ENCODE assay signal across 21 mouse cellular contexts in genomic region chr16:50373685-50374084, GRCm38 (mm10). TPM values are rescaled to one million over a fixed set of nuclear protein-coding genes. Genes with fewer than 3 reads are reported as not detected.
DNase-seq lines count a peak whose midpoint lies in the region; ATAC-seq and TF ChIP-seq lines count a peak whose summit lies in the region.
"Had no signal": no experiment of that assay in that cellular context is flagged by ENCODE, and none has a peak within 500 bp of the region (broad histone marks: within the 10 kb centered on the region; RNA-seq: fewer than 3 reads in every experiment).

No protein-coding gene starts in this region.

- WGBS in midbrain, embryonic 12.5 days: 24% methylated on average over 5 of the region's 5 CpGs
- 32% methylated on average over 5 of the region's 5 CpGs for WGBS in midbrain, embryonic 10.5 days

- TF ChIP-seq POLR2A in brain, embryonic 14.5 days (IDR thresholded peaks at IDR 0.05; ENCODE audit: borderline replicate concordance, extremely low read depth, insufficient read depth, insufficient read length, poor library complexity, severe bottlenecking): no peak

- no peak for TF ChIP-seq CTCF in brain, embryonic 14.5 days (IDR thresholded peaks at IDR 0.05; ENCODE audit: borderline replicate concordance, extremely low read depth, insufficient read depth, insufficient read length)

- no peak overlapping the region for H3K27ac ChIP-seq in midbrain, embryonic 12.5 days (replicated peaks)
- no peak overlapping the region for H3K27ac ChIP-seq in midbrain, embryonic 10.5 days (replicated peaks)
- H3K27ac ChIP-seq: embryonic facial prominence, embryonic 13.5 days; forebrain, embryonic 12.5 days; hindbrain, embryonic 10.5 days had no signal

- no peaks in the 10 kb centered on the region for H3K9me3 ChIP-seq in midbrain, embryonic 12.5 days
- 0 out of 2 replicates have a peak, but pooled peaks cover 4% of the 10 kb centered on the region for H3K9me3 ChIP-seq in midbrain, embryonic 10.5 days (replicated peaks)
- H3K9me3 ChIP-seq: embryonic facial prominence, embryonic 13.5 days; forebrain, embryonic 12.5 days; heart, embryonic 12.5 days; hindbrain, embryonic 10.5 days had no signal

- no peaks in the 10 kb centered on the region for H3K36me3 ChIP-seq in midbrain, embryonic 12.5 days
- no peaks in the 10 kb centered on the region for H3K36me3 ChIP-seq in midbrain, embryonic 10.5 days
- H3K36me3 ChIP-seq: embryonic facial prominence, embryonic 13.5 days; forebrain, embryonic 12.5 days; heart, embryonic 12.5 days; hindbrain, embryonic 10.5 days had no signal

- H3K4me2 ChIP-seq in midbrain, embryonic 12.5 days (replicated peaks): no peak overlapping the region
- H3K4me2 ChIP-seq: embryonic facial prominence, embryonic 13.5 days; forebrain, embryonic 12.5 days; heart, embryonic 12.5 days had no signal

- intact Hi-C loops in left cerebral cortex, postnatal 25 days (cut with DNase I): no loop called here

- peak; percentile 27; the same call in 1 of the 2 replicates for ATAC-seq in midbrain, embryonic 12.5 days (ENCODE audit: low FRiP score, low read depth)
- ATAC-seq in megakaryocyte progenitor cell, adult 5-6 weeks (replicated peaks; ENCODE audit: poor library complexity): peak; percentile 67
- ATAC-seq: activated CD4-positive, CD25-positive, alpha-beta regulatory T cell, adult 4 months; CD4-positive, CD25-positive, alpha-beta regulatory T cell, adult 4 months; hindbrain, embryonic 16.5 days; inflammation-experienced regulatory T-cells, adult 6 months; intestine, postnatal 0 days had no signal

- H3K9ac ChIP-seq in midbrain, embryonic 12.5 days (replicated peaks): no peak overlapping the region
- H3K9ac ChIP-seq: embryonic facial prominence, embryonic 13.5 days; forebrain, embryonic 12.5 days; heart, embryonic 12.5 days had no signal

- 0 out of 2 replicates have a peak, but pooled peaks cover 3% of the 10 kb centered on the region for H3K27me3 ChIP-seq in midbrain, embryonic 12.5 days
- peaks cover 18% of the 10 kb centered on the region for H3K27me3 ChIP-seq in midbrain, embryonic 10.5 days (ENCODE audit: low read depth, poor library complexity, severe bottlenecking)
- H3K27me3 ChIP-seq: embryonic facial prominence, embryonic 13.5 days; forebrain, embryonic 12.5 days; heart, embryonic 12.5 days had no signal

- no peak overlapping the region for H3K4me3 ChIP-seq in midbrain, embryonic 12.5 days
- no peak overlapping the region for H3K4me3 ChIP-seq in midbrain, embryonic 10.5 days
- H3K4me3 ChIP-seq: embryonic facial prominence, embryonic 13.5 days; forebrain, embryonic 12.5 days; heart, embryonic 12.5 days; hindbrain, embryonic 10.5 days had no signal

- no peak for DNase-seq in midbrain, embryonic 10.5 days (ENCODE audit: low spot score)
- peak; percentile 16 for DNase-seq in B cell, adult 2 months
- DNase-seq in brain, embryonic 14.5 days (ENCODE audit: low read depth): peak; percentile 11
- DNase-seq in left cerebral cortex, postnatal 25 days (ENCODE audit: low spot score in 2 of 2): no peak
- no peak for DNase-seq in gastrocnemius, postnatal 25 days
- DNase-seq: adrenal gland, adult 2 months; adrenal gland, postnatal 25 days; cerebellum, adult 9-10 months; cerebellum, postnatal 25 days; gastrocnemius, postnatal 10 days had no signal

- peaks cover 7% of the 10 kb centered on the region; the same call in 1 of the 2 replicates for H3K4me1 ChIP-seq in midbrain, embryonic 12.5 days
- peaks cover 8% of the 10 kb centered on the region for H3K4me1 ChIP-seq in midbrain, embryonic 10.5 days
- H3K4me1 ChIP-seq: embryonic facial prominence, embryonic 13.5 days had no signal

RNA-seq across cellular contexts. Expression of gene Bbx, which starts 58.5 kb away (rescaled TPM):
- polyA plus RNA-seq in midbrain, embryonic 12.5 days (2016; fragmentation: Nextera tagmentation; extraction: Ambion mirVana): 32.6 and 32.8 TPM in 2 replicates
- polyA plus RNA-seq in midbrain, embryonic 10.5 days (2016; fragmentation: Nextera tagmentation; extraction: Ambion mirVana): 30.0 and 32.8 TPM in 2 replicates
- 8.9 and 9.4 TPM in 2 replicates for polyA plus RNA-seq in brain, embryonic 14.5 days (2012; rRNA removed)
- 22.9 and 27.6 TPM in 2 replicates for total RNA-seq in megakaryocyte progenitor cell, adult 5-6 weeks (2015)
- 20.9 and 33.1 TPM in 2 replicates for total RNA-seq in megakaryocyte progenitor cell, adult 5-6 weeks (2017)
- 10 to 100 TPM; 17.1 to 20.0 TPM for total RNA-seq in left cerebral cortex, postnatal 25 days (2021)
- total RNA-seq in gastrocnemius, postnatal 25 days (2021): 1 to 10 TPM; 6.2 to 6.6 TPM

Comparison
In these comparisons a context has a peak if more than half of its experiments do, and no peak if none do; other contexts are left out.
1. DNase-seq: peak in B cell, adult 2 months (2 of 2) and brain, embryonic 14.5 days (single experiment); none in midbrain, embryonic 10.5 days (single experiment), left cerebral cortex, postnatal 25 days (0 of 2) and gastrocnemius, postnatal 25 days (single experiment).